Mouse (Mus musculus) MN1 (cell line): ENCODE data around the gene Memo1.
"Not testable (repeated sequence)": the region's sequence is repeated elsewhere in the genome, so short reads cannot be mapped to it uniquely, and the experiment has no call there.

Source experiments
- DNase-seq: peaks from one replicate; pipeline ENCODE4 v3.0.0-alpha.2; 2016; ENCODE audit warnings: low spot score

The Memo1 gene

GRCm38 (mm10) chr17:74262415-74262814 lies 32.9 kb downstream of the Memo1 start:
- no peak for DNase-seq

- DNase-seq = no peak
These were observed 50.0 kb downstream of the Memo1 start for GRCm38 (mm10) chr17:74245284-74245683.

- DNase-seq = no peak
These were observed 52.5 kb downstream of the Memo1 start for GRCm38 (mm10) chr17:74242788-74243187.

GRCm38 (mm10) chr17:74240322-74240721 lies 55.0 kb downstream of the Memo1 start:
- no peak for DNase-seq

GRCm38 (mm10) chr17:74228131-74228759 lies 67.1 kb downstream of the Memo1 start:
- DNase-seq = no peak

GRCm38 (mm10) chr17:74217304-74217703 lies 78.0 kb downstream of the Memo1 start:
- DNase-seq = no peak

GRCm38 (mm10) chr17:74212831-74213524 lies 82.3 kb downstream of the Memo1 start:
- not testable (repeated sequence) for DNase-seq

GRCm38 (mm10) chr17:74209143-74209908 lies 86.0 kb downstream of the Memo1 start:
- no peak for DNase-seq

GRCm38 (mm10) chr17:74195943-74196342 lies 99.4 kb downstream of the Memo1 start:
- DNase-seq = peak; percentile 42

GRCm38 (mm10) chr17:74194755-74195154 lies 100.6 kb downstream of the Memo1 start:
- no peak for DNase-seq

- DNase-seq = no peak
These were observed 101.9 kb downstream of the Memo1 start for GRCm38 (mm10) chr17:74193463-74193862.

GRCm38 (mm10) chr17:74191446-74191845 lies 103.9 kb downstream of the Memo1 start:
- no peak for DNase-seq

GRCm38 (mm10) chr17:74186197-74186596 lies 109.1 kb downstream of the Memo1 start:
- peak; percentile 23 for DNase-seq

GRCm38 (mm10) chr17:74184739-74185138 lies 110.6 kb downstream of the Memo1 start:
- DNase-seq = no peak

- no peak for DNase-seq
These were observed 114.4 kb downstream of the Memo1 start for GRCm38 (mm10) chr17:74180889-74181288.

GRCm38 (mm10) chr17:74179640-74180039 lies 115.7 kb downstream of the Memo1 start:
- DNase-seq = not testable (repeated sequence)

- DNase-seq = no peak
These were observed 121.6 kb downstream of the Memo1 start for GRCm38 (mm10) chr17:74173726-74174125.

- DNase-seq = no peak
These were observed 122.5 kb downstream of the Memo1 start for GRCm38 (mm10) chr17:74172834-74173233.

GRCm38 (mm10) chr17:74159443-74159894 lies 135.9 kb downstream of the Memo1 start:
- DNase-seq = peak; percentile 84

- no peak for DNase-seq
These were observed 137.2 kb downstream of the Memo1 start for GRCm38 (mm10) chr17:74158161-74158560.
